Mouse (Mus musculus) stomach, postnatal 0 days (tissue): ENCODE data around the gene Agtrap.

Experiments
- CTCF ChIP-seq: IDR thresholded peaks from 2 replicates; pipeline ENCODE4 v1.5.1; 2016; ENCODE audit warnings: antibody characterized with exemption, low read depth, mild to moderate bottlenecking, moderate library complexity
- EP300 ChIP-seq: optimal IDR thresholded peaks from 2 replicates; pipeline ENCODE3; 2016; ENCODE audit warnings: antibody characterized with exemption

DNA sequence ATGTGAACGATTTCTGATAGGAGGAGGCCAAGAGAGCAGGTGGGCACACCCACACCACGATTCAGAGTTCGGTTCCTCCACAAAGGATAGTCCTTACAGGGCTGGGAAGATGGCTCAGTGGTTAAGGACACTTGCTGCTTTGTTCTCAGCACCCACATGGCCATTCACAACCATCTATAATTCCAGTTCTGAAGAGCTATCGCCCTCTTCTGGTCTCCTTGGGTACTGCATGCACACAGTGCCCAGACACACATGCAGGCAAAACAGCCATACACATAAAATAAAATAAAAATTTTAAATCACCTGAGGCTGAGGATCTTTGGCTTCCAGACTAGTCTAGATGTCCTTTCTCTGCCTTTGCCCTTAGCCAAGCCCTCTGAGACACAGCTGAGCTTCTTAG lies 29.6 kb upstream of the Agtrap start:
- TF ChIP-seq CTCF (peak; percentile 46), EP300 (no peak)
